Mouse (Mus musculus) embryonic facial prominence, embryonic 14.5 days (tissue): ENCODE data around the gene Map2k5. TPM values are rescaled to one million over a fixed set of nuclear protein-coding genes. Genes with fewer than 3 reads are reported as not detected.

Experiments used
- ATAC-seq: fragments of 200-750 bp; cut with Nextera tagmentation; 2 replicates; pipeline ENCODE4 v1.8.0; 2017; ENCODE audit warnings: low read depth, moderate number of reproducible peaks, moderate TSS enrichment
- DNase-seq: peaks from one replicate; pipeline ENCODE4 v3.0.0-alpha.2; 2015; ENCODE audit warnings: low spot score
- H3K27ac ChIP-seq: fragments of 300-500 bp; sonication (generic); replicated peaks from 2 replicates; pipeline ENCODE4 v1.5.1; 2014; ENCODE audit warnings: low read depth, mild to moderate bottlenecking, low read length, moderate library complexity
- H3K27me3 ChIP-seq: fragments of 300-500 bp; sonication (generic); replicated peaks from 2 replicates; pipeline ENCODE4 v1.6.1; 2014; ENCODE audit warnings: low read length; ENCODE audit not compliant: control insufficient read depth, insufficient read depth
- H3K36me3 ChIP-seq: fragments of 300-500 bp; sonication (generic); 2 replicates; pipeline ENCODE4 v1.6.1; 2014; ENCODE audit warnings: low read length, mixed read lengths; ENCODE audit not compliant: control insufficient read depth, insufficient read depth
- H3K4me1 ChIP-seq: fragments of 300-500 bp; sonication (generic); 2 replicates; pipeline ENCODE4 v1.6.1; 2014; ENCODE audit warnings: antibody characterized with exemption, low read length; ENCODE audit not compliant: control insufficient read depth, insufficient read depth
- H3K4me2 ChIP-seq: fragments of 300-500 bp; sonication (generic); 2 replicates; pipeline ENCODE4 v1.6.1; 2014; ENCODE audit warnings: low read depth, mild to moderate bottlenecking, low read length, moderate library complexity, mixed read lengths
- H3K4me3 ChIP-seq: fragments of 300-500 bp; sonication (generic); 2 replicates; pipeline ENCODE4 v1.5.1; 2014; ENCODE audit warnings: low read depth, mild to moderate bottlenecking, low read length
- H3K9ac ChIP-seq: fragments of 300-500 bp; sonication (generic); 2 replicates; pipeline ENCODE4 v1.6.1; 2014; ENCODE audit warnings: low read depth, mild to moderate bottlenecking, low read length, moderate library complexity, mixed read lengths
- H3K9me3 ChIP-seq: fragments of 300-500 bp; sonication (generic); 2 replicates; pipeline ENCODE4 v1.6.1; 2016; ENCODE audit warnings: low read length; ENCODE audit not compliant: control insufficient read depth
- WGBS: fragments of 180-500 bp; shearing (Covaris S2); extraction: QIAGEN DNeasy Blood & Tissue Kit; methylation state at CpG from one replicate; pipeline ENCODE4 v1.1.7; 2014; 5-methylcytosine and 5-hydroxymethylcytosine counted together
- polyA plus RNA-seq: library from polyadenylated mRNA; unstranded; fragments of >200 nt; fragmentation: Nextera tagmentation; extraction: Ambion mirVana; gene quantifications from 2 replicates; pipeline ENCODE4 v1.2.1, GENCODE M21; 2014

The Map2k5 gene
- polyA plus RNA-seq, 1 experiment from 2014 or later, result 31.3 TPM

DNA sequence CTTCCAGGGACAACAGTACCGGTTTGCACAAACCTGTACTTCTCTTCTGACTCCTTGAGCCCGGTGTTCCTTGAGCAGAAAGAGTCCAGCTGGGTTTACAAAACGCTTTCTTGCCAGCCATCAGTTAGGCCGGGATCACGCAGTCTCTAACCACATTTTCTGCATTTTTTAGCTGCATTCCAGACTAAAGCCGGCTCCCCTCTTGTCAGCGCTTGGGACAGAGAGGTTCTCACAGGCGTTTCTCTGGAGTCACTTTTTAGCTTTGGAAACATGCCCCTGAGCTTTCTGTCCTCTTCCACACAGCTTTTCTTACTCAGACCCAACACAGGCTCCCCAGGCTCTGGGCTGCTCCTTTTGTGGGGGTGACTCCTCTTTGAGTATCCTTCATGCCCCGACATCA lies 230.4 kb downstream of the Map2k5 start:
- H3K4me2 ChIP-seq, result peak overlapping the region; percentile 39; the same call in 1 of the 2 replicates
- no peaks in the 10 kb centered on the region for H3K36me3 ChIP-seq
- no peak overlapping the region for H3K27ac ChIP-seq
- WGBS, result 0% methylated on average over 9 of the region's 9 CpGs
- H3K9ac ChIP-seq, result no peak overlapping the region
- H3K27me3 ChIP-seq, result peaks cover 100% of the 10 kb centered on the region
- H3K4me3 ChIP-seq, result peak overlapping the region; percentile 24
- H3K4me1 ChIP-seq, result peaks cover 12% of the 10 kb centered on the region; the same call in 1 of the 2 replicates
- no peaks in the 10 kb centered on the region for H3K9me3 ChIP-seq
- ATAC-seq (no peak), DNase-seq (no peak)

DNA sequence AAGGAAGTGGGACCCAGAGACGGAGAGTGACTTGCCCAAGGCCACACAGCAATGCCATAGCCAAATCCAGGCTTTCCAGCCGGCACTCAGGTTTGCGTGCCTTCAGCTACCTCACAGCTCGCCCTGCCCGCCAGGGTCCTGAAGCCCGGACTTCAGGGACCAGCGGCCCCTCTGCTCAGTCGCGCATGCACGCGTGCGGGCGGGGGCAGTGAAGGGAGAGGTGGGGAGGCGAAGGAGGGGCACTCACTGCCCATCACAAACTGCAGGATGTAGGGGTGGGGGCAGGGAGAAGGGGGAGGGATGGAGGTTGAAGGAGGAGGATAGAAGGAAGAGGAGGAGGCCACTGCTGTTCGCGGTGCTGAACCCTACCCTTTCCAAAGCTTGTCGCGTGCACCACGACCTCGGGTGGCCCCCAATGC lies 230.8 kb downstream of the Map2k5 start:
- H3K9me3 ChIP-seq, result no peaks in the 10 kb centered on the region
- no peaks in the 10 kb centered on the region for H3K36me3 ChIP-seq
- peak overlapping the region; percentile 24 for H3K4me3 ChIP-seq
- H3K4me1 ChIP-seq, result peaks cover 15% of the 10 kb centered on the region
- H3K27ac ChIP-seq, result no peak overlapping the region
- peak overlapping the region; percentile 39 for H3K4me2 ChIP-seq
- no peak for ATAC-seq
- 0% methylated on average over 20 of the region's 20 CpGs for WGBS
- H3K9ac ChIP-seq, result no peak overlapping the region
- H3K27me3 ChIP-seq, result peaks cover 100% of the 10 kb centered on the region
- DNase-seq, result no peak

DNA sequence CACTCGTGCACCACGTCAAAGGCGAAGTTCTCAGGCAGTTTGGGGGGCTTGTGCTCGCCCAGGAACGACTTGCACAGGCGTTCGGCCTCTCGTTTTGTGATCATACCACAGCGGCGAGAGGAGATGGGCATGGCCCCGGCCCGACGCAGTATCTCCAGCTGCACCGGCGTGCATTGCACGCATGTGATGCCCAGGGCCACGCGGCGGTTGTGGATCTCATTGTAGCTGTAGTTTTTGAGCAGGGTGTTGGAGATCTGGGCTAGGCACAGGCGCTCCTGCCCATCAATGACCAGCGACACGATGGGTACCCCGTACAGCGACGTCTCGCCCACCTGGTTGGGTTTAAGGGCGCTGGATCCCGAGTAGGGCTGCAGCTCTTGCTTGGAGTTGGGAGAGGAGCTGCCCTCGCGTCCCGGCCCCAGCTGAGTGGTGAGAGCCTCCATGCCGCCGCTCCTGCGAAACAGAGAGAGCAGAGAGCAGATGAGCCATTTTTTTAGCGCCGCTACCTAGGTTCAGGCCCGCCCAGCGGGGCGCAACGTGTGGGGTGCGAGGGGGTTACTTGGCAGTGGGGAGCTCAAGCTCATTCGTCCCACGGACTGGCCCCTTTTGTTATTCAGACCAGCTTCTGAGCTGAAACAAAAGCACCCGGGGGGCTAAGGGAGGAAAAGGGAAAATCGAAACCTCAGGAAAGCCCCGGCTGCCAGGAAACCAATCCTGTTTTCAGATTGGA lies 231.4 kb downstream of the Map2k5 start:
- no peak for DNase-seq

DNA sequence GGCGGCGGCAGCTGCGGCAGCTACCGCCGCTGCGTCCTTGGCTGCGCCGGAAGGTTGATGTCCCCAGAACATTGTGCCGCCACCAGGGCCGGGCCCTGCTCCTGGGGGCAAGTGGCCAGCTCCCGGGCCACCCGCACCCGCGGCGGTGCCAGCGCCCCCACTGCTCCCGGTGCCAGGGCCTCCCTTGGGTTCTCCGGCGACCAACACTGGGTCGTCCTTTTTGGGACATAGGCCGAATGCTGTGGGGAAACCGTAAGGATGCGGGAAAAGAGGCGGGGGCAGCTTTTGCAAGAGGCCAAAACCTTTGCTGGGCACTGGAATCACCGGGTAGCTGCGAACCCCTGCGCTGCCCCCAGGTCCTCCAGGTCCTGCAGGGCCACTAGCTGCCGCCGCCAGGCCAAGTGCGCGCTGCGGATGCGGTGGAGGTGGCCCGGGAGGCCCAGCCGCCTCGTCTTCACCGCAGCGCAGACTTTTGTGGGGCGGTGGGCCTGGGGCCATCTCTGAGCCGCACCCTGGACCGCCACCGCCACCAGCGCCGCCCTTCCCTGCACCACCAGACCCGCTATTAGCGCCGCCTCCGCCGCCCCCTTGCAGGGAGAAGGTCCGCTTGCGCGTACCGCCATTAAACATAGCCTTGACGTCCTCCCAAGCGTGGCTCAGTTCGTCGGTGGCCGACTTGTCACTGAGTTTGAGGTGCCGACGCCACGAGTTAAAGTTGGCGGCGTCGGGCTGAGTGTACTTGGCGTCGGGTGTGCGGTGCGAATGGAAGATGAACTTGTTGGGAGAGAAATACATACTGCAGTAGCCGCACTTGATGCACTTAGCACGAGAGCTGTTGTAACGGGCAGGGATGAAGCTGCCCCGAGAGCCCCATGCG lies 232.2 kb downstream of the Map2k5 start:
- no peak overlapping the region for H3K9ac ChIP-seq
- no peak overlapping the region for H3K27ac ChIP-seq
- no peaks in the 10 kb centered on the region for H3K9me3 ChIP-seq
- H3K4me3 ChIP-seq, result peak overlapping the region; percentile 24
- H3K4me1 ChIP-seq, result peaks cover 15% of the 10 kb centered on the region
- peaks cover 99% of the 10 kb centered on the region for H3K27me3 ChIP-seq
- DNase-seq (no peak), ATAC-seq (no peak)
- 2% methylated on average over 41 of the region's 73 CpGs for WGBS
- peak overlapping the region; percentile 39; the same call in 1 of the 2 replicates for H3K4me2 ChIP-seq
- H3K36me3 ChIP-seq, result no peaks in the 10 kb centered on the region

More for the DNA sequence above, 231.4 kb downstream of the Map2k5 start:
- no peak overlapping the region for H3K9ac ChIP-seq
- no peaks in the 10 kb centered on the region for H3K9me3 ChIP-seq
- no peaks in the 10 kb centered on the region for H3K36me3 ChIP-seq
- H3K27ac ChIP-seq, result no peak overlapping the region
- H3K4me1 ChIP-seq, result peaks cover 15% of the 10 kb centered on the region
- ATAC-seq, result no peak
- H3K4me3 ChIP-seq, result peak overlapping the region; percentile 24
- peak overlapping the region; percentile 39 for H3K4me2 ChIP-seq
- peaks cover 100% of the 10 kb centered on the region for H3K27me3 ChIP-seq
- 2% methylated on average over 44 of the region's 46 CpGs for WGBS

DNA sequence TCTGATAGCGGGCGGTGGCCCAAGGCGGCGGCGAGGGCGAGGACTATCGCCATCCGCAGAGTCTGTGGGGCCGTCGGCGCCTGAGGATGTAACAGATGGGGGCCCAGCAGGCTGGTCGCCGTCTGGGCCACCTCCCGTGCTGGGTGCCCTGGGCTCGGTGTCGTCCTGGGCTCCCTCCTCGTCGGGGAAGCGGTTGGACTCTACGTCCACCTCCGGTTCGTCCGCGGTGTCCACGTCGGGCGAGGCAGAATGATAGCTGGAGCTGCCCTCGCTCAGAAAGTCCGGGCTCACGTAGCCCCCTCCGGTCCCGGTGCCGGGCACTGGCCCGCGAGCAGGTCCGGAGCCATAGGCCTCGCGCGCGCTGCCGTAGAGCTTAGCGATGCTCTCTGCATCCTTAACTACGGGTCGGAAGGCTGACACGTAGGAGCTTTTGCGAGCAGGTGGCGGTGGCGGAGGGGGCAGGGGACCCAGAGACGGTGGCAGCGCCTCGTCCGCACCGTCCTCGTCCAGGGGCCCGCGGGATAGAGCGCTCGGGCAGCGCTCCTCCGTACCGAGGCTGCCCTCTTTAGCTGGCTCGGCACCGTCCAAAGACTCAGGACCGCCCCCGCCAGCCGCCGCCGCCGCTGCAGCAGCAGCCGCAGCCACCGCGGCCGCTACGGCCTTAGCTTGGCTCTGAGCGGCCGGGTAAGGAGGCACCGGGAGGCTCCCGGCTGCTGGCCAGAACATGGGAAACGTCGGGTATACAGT lies 233.0 kb downstream of the Map2k5 start:
- Histone ChIP-seq H3K4me2 (peak overlapping the region; percentile 39; the same call in 1 of the 2 replicates), H3K36me3 (no peaks in the 10 kb centered on the region), H3K27ac (no peak overlapping the region), H3K4me1 (peaks cover 15% of the 10 kb centered on the region), H3K9me3 (no peaks in the 10 kb centered on the region), H3K4me3 (peak overlapping the region; percentile 24), H3K27me3 (peaks cover 99% of the 10 kb centered on the region), H3K9ac (peak overlapping the region; percentile 8; the same call in 1 of the 2 replicates)
- 1% methylated on average over 28 of the region's 80 CpGs for WGBS
- no peak for DNase-seq
- ATAC-seq, result no peak

DNA sequence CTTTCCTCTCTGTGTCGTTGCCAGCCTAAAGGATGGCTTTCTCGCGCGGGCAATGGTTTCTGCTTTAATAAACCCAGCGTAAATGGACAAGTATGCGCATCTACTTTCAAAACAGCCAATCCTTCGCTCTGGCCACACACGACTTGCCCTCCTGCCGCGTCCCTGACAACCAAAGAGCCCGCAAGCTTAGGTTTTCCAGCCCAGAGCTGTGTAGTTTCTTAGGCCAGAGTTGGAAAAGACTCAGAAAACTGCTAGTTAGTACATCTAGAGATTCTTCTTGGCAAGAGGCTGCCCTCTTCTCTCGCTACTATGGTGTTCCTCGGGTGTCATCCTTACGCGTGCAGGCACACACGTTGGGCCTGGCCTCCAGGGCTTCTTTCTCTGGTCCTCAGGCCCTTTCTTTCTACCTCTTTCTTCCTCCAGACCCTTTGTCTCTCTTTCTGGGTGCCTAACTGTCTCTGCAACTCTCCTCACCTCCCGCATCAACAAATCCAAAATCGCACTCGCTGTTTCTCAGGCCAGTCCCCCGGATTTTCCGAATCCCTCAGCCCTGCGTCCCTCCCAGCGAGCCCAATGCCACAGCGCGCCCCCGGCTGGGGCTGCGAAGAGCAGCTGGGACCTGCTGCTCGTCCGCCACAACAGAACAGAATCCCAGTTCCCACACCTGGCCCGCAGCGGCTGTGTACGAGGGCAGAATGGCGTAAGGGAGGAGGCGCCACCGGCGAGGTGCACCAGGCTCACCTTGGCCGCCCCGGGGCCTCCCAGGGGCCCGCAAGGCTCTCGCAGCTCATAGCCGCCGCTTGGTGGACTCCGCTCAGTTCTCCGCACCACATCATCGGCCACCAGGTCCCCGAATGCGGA lies 233.8 kb downstream of the Map2k5 start:
- Histone ChIP-seq H3K9ac (no peak overlapping the region), H3K9me3 (no peaks in the 10 kb centered on the region), H3K27ac (no peak overlapping the region), H3K36me3 (no peaks in the 10 kb centered on the region), H3K27me3 (peaks cover 99% of the 10 kb centered on the region), H3K4me3 (peak overlapping the region; percentile 24), H3K4me1 (peaks cover 9% of the 10 kb centered on the region; the same call in 1 of the 2 replicates), H3K4me2 (0 out of 2 replicates have a peak overlapping the region, but pooled peaks have one; percentile 39)
- ATAC-seq, result no peak
- 1% methylated on average over 37 of the region's 47 CpGs for WGBS
- no peak for DNase-seq

DNA sequence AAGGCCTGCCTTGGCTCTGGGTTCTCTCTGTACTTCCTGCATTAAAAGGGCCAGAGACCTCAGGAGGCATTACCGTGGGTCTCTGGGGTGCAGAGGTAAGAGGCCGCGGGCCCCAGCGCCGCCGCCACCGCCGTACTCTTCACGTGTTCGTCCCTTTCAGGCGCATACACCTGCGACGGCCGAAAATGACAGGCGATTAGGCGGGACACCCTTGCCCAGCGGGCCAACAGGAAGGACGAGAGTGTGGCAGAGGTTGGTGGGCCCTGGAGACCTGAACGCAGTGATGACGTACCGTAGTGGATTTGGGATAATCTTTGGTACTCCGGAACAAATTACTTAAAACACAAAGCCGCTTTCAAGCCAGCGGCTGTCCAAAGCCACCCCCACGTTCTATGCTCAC lies 234.5 kb downstream of the Map2k5 start:
- no peak overlapping the region for H3K27ac ChIP-seq
- no peak for DNase-seq
- no peaks in the 10 kb centered on the region for H3K36me3 ChIP-seq
- no peak overlapping the region for H3K4me2 ChIP-seq
- H3K9me3 ChIP-seq, result no peaks in the 10 kb centered on the region
- H3K27me3 ChIP-seq, result peaks cover 99% of the 10 kb centered on the region
- H3K9ac ChIP-seq, result no peak overlapping the region
- no peak for ATAC-seq
- H3K4me3 ChIP-seq, result peak overlapping the region; percentile 24; the same call in 1 of the 2 replicates
- WGBS, result 5% methylated on average over 25 of the region's 25 CpGs
- peaks cover 14% of the 10 kb centered on the region for H3K4me1 ChIP-seq
